Mouse (Mus musculus) cerebellum, adult 2 months (tissue): ENCODE measurements around the gene Mterf1b.

Experiments used
- CTCF ChIP-seq: fragments of 200-500 bp; IDR thresholded peaks from 2 replicates; pipeline ENCODE4 v1.5.1; 2011; ENCODE audit warnings: low read depth, mild to moderate bottlenecking, control low read depth, low read length, moderate library complexity, borderline replicate concordance; ENCODE audit not compliant: insufficient read depth
- POLR2A ChIP-seq: fragments of 200-500 bp; IDR thresholded peaks from 2 replicates; pipeline ENCODE4 v1.6.1; 2011; ENCODE audit warnings: low read length, control low read depth, borderline replicate concordance; ENCODE audit not compliant: insufficient read depth

DNA sequence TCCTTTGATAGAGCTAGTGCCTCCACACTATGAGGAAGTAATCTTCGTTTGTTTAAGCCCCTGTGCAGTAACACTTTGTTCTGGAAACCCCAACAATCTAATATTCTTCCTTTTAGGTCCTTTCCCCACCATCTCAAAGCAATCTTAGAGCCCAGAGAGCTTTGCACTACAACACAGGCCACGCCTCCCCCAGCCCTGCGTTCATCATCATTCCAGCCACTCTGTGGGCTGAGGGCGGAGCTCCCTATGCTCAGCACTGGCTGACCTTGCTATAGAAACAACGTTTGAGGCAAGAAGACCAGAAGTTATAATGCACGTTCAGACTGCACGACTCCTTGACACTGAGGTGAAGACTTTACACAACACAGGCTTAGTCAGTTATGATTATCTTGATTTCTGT lies 29.7 kb upstream of the Mterf1b start:
- TF ChIP-seq CTCF (no peak), POLR2A (no peak)
